Mouse (Mus musculus) limb, embryonic 13.5 days (tissue): ENCODE measurements around the gene Pde4dip. TPM values are rescaled to one million over a fixed set of nuclear protein-coding genes. Genes with fewer than 3 reads are reported as not detected.

Source experiments
- ATAC-seq: fragments of 200-750 bp; cut with Nextera tagmentation; 2 replicates; pipeline ENCODE4 v1.8.0; 2017; ENCODE audit warnings: low read depth, moderate number of reproducible peaks, moderate TSS enrichment; ENCODE audit not compliant: low FRiP score
- H3K27ac ChIP-seq: fragments of 300-500 bp; sonication (generic); 2 replicates; pipeline ENCODE4 v1.5.1; 2015; ENCODE audit warnings: inconsistent platforms, mild to moderate bottlenecking, moderate library complexity
- H3K27me3 ChIP-seq: fragments of 300-500 bp; sonication (generic); 2 replicates; pipeline ENCODE4 v1.6.1; 2015; ENCODE audit warnings: mild to moderate bottlenecking, inconsistent platforms
- H3K36me3 ChIP-seq: fragments of 300-500 bp; sonication (generic); 2 replicates; pipeline ENCODE4 v1.6.1; 2015; ENCODE audit warnings: inconsistent platforms, mild to moderate bottlenecking, moderate library complexity
- H3K4me1 ChIP-seq: fragments of 300-500 bp; sonication (generic); 2 replicates; pipeline ENCODE4 v1.6.1; 2015; ENCODE audit warnings: inconsistent platforms
- H3K4me2 ChIP-seq: fragments of 300-500 bp; sonication (generic); replicated peaks from 2 replicates; pipeline ENCODE4 v1.6.1; 2015; ENCODE audit warnings: inconsistent platforms, mild to moderate bottlenecking, moderate library complexity
- H3K4me3 ChIP-seq: fragments of 300-500 bp; sonication (generic); 2 replicates; pipeline ENCODE4 v1.5.1; 2015; ENCODE audit warnings: moderate library complexity, mild to moderate bottlenecking, inconsistent platforms
- H3K9ac ChIP-seq: fragments of 300-500 bp; sonication (generic); 2 replicates; pipeline ENCODE4 v1.6.1; 2015; ENCODE audit warnings: mild to moderate bottlenecking, inconsistent platforms
- H3K9me3 ChIP-seq: fragments of 300-500 bp; sonication (generic); 2 replicates; pipeline ENCODE4 v1.6.1; 2016; ENCODE audit warnings: inconsistent platforms
- WGBS: fragments of 180-500 bp; shearing (Covaris S2); methylation state at CpG from one replicate; pipeline ENCODE4 v1.1.7; 2015; 5-methylcytosine and 5-hydroxymethylcytosine counted together
- polyA plus RNA-seq: library from polyadenylated mRNA; unstranded; fragments of >200 nt; fragmentation: Nextera tagmentation; extraction: Ambion mirVana; gene quantifications from 2 replicates; pipeline ENCODE4 v1.2.1, GENCODE M21; 2015

Gene Pde4dip
- 31.8 and 36.6 TPM in 2 replicates for polyA plus RNA-seq

DNA sequence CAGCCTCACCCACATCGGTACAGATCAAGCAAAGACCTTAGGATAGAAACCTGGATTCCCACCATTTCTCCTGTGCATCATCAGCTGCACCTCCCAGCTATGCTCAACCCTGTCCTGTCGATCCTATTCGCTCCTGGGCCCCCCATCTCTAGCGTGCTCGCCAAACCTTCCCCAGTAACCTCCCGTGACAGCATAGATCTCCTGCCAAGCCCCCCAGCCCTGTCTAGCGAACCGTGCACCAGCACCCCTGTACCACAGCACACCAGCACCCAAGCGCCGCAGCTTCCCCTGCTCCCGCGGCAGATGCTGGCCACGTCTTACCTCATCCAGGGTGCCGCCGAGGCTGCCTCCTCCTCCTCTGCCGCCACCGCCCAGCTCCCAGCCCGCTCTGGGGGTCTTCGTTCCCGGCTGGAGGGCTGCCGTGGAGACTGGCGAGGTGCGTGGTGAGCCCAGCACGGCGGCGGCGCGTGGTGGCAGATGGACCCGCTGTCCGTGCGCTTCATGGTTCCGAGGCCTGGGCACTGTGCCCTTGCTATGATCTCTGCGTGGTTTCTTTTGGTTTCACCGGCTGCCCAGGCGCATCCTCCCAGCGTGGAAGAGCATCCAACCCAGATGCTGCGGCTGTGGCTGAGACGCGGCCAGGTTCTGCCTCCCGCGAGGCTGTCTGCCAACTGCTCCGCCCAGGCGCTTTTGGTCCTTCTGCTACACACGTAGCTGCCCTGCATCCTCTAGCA lies at the start of gene Pde4dip:
Gene Pde4dip (minus strand): TSS at position 540 of the 734 bp plus-strand sequence.
- peaks cover 6% of the 10 kb centered on the region for H3K4me1 ChIP-seq
- H3K27me3 ChIP-seq = peaks cover 48% of the 10 kb centered on the region
- peak within 1 kb of the TSS; percentile 95 for H3K4me2 ChIP-seq
- ATAC-seq = no peak
- peak within 1 kb of the TSS; percentile 50 for H3K4me3 ChIP-seq
- WGBS = 2% methylated on average over 44 of the region's 44 CpGs
- H3K36me3 ChIP-seq = no peaks in the 10 kb centered on the region
- H3K27ac ChIP-seq = no peak within 1 kb of the TSS
- no peaks in the 10 kb centered on the region for H3K9me3 ChIP-seq
- H3K9ac ChIP-seq = peak within 1 kb of the TSS; percentile 66

DNA sequence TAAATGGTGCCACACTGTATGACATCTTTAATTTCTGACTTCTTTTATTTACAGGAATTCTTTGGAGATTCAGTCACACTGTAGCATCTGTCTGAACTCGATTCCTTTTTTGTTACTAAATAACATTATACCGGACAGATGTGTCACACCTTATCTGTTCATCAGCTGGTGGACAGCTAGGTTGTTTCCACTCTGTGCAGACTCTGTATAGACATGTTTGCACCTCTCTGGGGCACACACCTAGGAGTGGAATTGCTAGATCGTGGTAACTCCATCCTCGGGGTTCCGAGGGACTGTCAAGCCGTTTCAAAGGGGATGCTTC lies 49.4 kb upstream of the Pde4dip start:
- H3K27ac ChIP-seq = no peak overlapping the region
- H3K9ac ChIP-seq = no peak overlapping the region
- H3K4me2 ChIP-seq = no peak overlapping the region
- peaks cover 62% of the 10 kb centered on the region for H3K4me1 ChIP-seq
- WGBS = 68% methylated on average over 6 of the region's 6 CpGs
- H3K9me3 ChIP-seq = no peaks in the 10 kb centered on the region
- no peaks in the 10 kb centered on the region for H3K36me3 ChIP-seq
- H3K27me3 ChIP-seq = no peaks in the 10 kb centered on the region
- no peak overlapping the region for H3K4me3 ChIP-seq
- ATAC-seq = no peak

DNA sequence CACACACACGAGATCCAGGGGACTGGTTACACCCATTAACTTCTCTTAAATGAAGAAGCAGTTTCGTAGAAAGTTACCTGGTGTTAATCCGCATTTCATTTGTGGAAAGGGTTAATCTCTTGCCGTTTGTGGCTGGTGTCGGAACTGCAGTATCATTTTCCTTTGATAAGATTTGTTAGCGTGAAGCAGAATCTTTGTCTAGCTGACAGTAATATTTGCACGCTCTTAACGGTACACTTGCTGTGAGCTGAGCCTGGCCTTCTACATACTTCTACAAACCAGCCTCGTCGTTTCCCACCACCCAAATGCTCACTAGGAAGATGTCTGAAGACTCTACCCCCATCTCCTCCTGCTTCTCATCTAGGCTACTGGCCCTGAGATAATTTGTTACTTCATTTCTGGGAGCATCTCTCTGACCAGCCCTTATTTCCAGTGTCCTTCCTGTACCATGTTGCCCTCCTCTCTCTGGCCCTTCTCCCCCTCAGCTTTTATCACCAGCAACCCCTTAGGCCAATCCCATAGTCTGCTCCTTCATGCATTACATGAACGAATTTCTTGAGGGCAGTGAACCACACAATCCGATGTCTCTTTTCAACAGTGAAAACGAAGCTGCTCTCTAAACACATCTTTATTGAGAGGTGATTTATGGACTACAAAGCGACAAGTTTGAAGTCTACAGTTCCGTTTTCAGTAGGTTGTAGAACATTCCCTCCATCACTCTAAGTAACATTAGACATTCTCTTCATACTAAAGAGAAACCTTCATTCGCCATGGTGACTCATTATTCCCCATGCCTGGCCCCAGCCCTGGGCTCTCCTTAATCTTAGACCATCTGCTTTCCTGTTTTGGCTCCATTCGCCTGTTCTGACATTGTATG lies 48.8 kb upstream of the Pde4dip start:
- Histone ChIP-seq H3K27ac (no peak overlapping the region), H3K27me3 (no peaks in the 10 kb centered on the region), H3K4me2 (no peak overlapping the region), H3K9me3 (no peaks in the 10 kb centered on the region), H3K9ac (no peak overlapping the region), H3K4me3 (no peak overlapping the region), H3K4me1 (peaks cover 62% of the 10 kb centered on the region), H3K36me3 (no peaks in the 10 kb centered on the region)
- no peak for ATAC-seq
- WGBS = 62% methylated on average over 17 of the region's 17 CpGs

DNA sequence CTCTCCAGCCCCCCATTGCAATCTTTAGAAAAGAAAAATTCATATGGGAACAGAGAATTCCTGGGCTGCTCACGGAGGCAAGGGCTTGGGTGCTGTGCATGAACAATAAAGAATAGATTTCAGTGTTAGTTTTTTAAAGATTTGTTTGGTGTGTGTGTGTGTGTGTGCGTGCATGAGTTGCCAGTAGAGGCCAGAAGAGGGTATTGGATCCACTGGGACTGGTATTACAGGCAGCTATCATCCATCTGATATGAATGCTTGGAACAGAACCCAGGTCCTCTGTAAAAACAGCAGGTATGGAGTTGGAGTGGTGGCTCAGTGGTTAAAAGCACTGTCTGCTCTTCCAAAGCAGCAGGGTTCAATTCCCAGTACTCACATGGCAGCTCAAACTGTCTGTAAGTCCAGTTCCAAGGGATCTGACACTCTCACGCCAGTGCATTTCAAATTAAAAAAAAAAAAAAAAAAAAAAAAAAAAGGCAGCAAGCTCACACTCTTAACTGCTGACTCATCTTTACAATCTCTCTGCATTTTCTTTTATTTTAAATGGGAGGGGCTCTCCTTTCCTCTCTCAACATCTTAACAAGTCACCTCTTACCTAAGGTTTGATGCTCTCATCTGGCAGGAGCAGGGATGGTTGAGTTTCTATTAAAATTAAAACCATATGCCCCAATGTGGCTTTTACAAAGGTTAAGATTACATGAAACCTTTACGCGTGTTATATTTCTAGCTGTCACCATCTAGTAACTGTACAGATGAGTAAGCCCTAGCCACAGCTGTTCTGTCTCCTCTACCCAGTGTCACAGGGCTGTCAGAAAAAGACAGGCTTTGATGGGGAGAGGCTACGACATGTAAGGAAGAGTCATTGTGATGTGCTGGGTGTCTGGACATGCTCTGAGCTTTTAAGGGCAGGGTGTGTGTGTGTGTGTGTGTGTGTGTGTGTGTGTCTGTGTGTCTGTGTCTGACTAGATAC lies 46.1 kb upstream of the Pde4dip start:
- Histone ChIP-seq H3K4me2 (no peak overlapping the region), H3K9me3 (no peaks in the 10 kb centered on the region), H3K27ac (no peak overlapping the region), H3K36me3 (no peaks in the 10 kb centered on the region), H3K27me3 (peaks cover 5% of the 10 kb centered on the region; the same call in 1 of the 2 replicates), H3K4me1 (peaks cover 62% of the 10 kb centered on the region), H3K4me3 (no peak overlapping the region), H3K9ac (no peak overlapping the region)
- 67% methylated on average over 6 of the region's 6 CpGs for WGBS
- no peak for ATAC-seq

DNA sequence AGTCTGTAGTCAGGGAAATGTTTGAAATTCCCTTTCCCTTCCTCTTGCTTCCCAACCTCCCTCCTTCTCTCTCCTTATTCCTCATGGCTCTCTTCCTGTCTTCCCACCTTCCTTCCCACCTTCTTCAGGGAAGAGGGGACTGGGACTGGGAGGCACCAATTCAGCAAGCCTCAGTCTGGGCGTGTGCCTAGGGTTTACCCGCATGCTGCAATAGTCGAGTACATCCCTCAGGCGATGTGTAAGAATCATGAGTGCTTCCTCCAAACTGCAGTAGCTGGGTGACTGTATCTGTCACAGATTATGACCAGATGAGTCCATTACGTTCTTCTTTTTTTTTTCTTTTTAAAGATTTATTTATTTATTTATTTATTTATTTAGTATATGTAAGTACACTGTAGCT lies 45.3 kb upstream of the Pde4dip start:
- no peak overlapping the region for H3K4me3 ChIP-seq
- WGBS = 75% methylated on average over 5 of the region's 5 CpGs
- H3K9me3 ChIP-seq = no peaks in the 10 kb centered on the region
- peaks cover 5% of the 10 kb centered on the region; the same call in 1 of the 2 replicates for H3K27me3 ChIP-seq
- no peak overlapping the region for H3K4me2 ChIP-seq
- no peak overlapping the region for H3K27ac ChIP-seq
- H3K36me3 ChIP-seq = no peaks in the 10 kb centered on the region
- no peak overlapping the region for H3K9ac ChIP-seq
- peaks cover 56% of the 10 kb centered on the region for H3K4me1 ChIP-seq
- ATAC-seq = no peak

DNA sequence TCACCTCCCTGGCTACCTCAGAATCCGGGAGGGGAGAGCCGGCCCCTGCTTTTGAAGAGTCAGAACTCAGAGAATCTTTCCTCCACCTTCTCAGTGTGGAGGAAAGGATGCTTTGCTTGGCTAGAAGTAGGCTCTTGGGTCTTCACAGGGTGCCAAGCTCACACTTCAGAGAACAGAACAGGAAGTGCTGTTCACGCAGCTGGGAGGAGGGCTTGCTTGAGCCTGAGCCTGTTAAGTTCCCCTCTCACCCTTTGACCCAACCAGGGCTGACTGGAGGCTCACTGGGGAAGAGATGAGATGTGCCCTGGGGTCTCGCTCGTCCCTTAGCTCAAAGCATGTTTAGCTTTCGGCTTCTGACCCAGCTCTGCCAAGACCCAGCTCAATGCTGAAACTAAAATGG lies 44.7 kb upstream of the Pde4dip start:
- H3K4me3 ChIP-seq = no peak overlapping the region
- H3K36me3 ChIP-seq = no peaks in the 10 kb centered on the region
- peaks cover 5% of the 10 kb centered on the region; the same call in 1 of the 2 replicates for H3K27me3 ChIP-seq
- H3K4me2 ChIP-seq = peak overlapping the region; percentile 57
- H3K9me3 ChIP-seq = no peaks in the 10 kb centered on the region
- ATAC-seq = no peak
- no peak overlapping the region for H3K27ac ChIP-seq
- 32% methylated on average over 6 of the region's 6 CpGs for WGBS
- no peak overlapping the region for H3K9ac ChIP-seq
- peaks cover 53% of the 10 kb centered on the region for H3K4me1 ChIP-seq

DNA sequence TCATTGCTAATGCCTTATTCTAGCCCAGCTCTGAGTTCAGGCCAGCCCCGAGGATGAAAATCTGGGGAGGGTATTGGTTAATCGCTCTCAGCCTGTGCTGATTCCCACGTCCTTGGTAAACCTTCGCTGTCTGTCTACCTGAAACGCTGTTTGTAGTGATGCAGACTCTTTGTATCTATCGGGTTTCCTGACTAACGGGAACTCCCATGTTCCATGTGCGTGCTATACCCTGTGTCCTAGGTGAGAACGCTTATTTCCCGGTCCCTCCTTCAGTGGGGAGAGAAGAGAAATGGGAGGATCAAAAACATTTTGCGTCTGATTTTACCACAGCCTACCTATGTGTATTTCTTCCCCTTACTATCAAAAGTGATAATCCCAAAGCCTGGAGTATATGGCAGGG lies 44.3 kb upstream of the Pde4dip start:
- no peak for ATAC-seq
- WGBS = 30% methylated on average over 11 of the region's 11 CpGs

DNA sequence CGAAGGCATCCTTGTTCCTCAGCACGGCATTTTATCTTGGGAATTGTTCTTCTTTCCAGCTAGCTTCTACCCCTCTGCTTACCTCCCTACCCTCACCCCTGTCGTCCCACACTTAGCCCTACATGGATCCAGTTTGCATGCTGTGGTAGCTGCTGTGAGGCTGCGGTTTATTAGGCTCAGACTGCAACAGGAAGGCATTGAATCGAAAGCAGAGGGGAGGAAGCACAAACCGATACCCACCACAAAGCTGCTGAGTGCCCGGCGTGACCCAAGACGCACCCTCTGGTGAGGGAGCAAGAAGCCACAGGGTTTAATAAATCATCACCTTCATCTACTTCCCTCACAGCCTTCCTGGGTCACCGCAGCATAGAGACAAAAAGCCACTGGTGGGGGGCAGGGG lies 43.6 kb upstream of the Pde4dip start:
- peaks cover 5% of the 10 kb centered on the region; the same call in 1 of the 2 replicates for H3K27me3 ChIP-seq
- peak overlapping the region; percentile 51 for H3K9ac ChIP-seq
- H3K9me3 ChIP-seq = no peaks in the 10 kb centered on the region
- peak overlapping the region; percentile 57 for H3K4me2 ChIP-seq
- H3K4me1 ChIP-seq = peaks cover 47% of the 10 kb centered on the region
- WGBS = 9% methylated on average over 10 of the region's 10 CpGs
- peak overlapping the region; percentile 22; the same call in 1 of the 2 replicates for H3K27ac ChIP-seq
- no peaks in the 10 kb centered on the region for H3K36me3 ChIP-seq
- ATAC-seq = no peak
- no peak overlapping the region; the same call in 1 of the 2 replicates for H3K4me3 ChIP-seq

More for the DNA sequence above, 44.3 kb upstream of the Pde4dip start:
- Histone ChIP-seq H3K4me1 (peaks cover 53% of the 10 kb centered on the region), H3K4me3 (no peak overlapping the region), H3K36me3 (no peaks in the 10 kb centered on the region), H3K9me3 (no peaks in the 10 kb centered on the region), H3K9ac (no peak overlapping the region; the same call in 1 of the 2 replicates), H3K27me3 (peaks cover 5% of the 10 kb centered on the region; the same call in 1 of the 2 replicates), H3K27ac (no peak overlapping the region), H3K4me2 (peak overlapping the region; percentile 57)

DNA sequence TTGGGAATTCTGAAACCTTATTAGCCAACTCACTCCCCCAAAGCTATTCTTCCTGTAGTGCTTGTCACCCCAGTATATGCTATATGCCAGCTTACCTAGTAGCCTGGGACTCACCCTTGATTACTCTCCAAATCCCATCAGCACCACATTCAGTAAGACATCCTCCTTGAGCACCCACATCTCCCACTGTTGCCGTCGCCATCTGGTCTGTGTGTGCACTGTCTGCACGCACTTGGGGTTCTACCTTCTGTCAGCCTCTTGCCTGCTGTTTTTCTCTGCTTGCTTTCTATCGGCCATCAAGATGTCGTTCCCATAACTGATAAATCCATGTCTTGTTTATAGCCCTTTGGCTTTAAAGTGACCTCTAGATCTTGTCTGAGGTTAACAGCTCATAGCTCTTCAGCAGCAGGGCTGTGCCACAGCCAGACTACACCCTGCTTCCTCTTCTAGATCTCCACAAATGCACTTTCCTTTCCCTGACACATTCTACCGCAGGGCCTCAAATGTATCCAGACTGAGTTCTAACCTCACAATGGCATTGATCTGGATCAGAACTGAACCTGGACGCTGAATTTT lies 42.9 kb upstream of the Pde4dip start:
- 56% methylated on average over 7 of the region's 7 CpGs for WGBS
- Histone ChIP-seq H3K4me3 (no peak overlapping the region), H3K36me3 (no peaks in the 10 kb centered on the region), H3K4me2 (0 out of 2 replicates have a peak overlapping the region, but pooled peaks have one; percentile 19), H3K9me3 (no peaks in the 10 kb centered on the region), H3K9ac (no peak overlapping the region), H3K4me1 (peaks cover 47% of the 10 kb centered on the region), H3K27ac (no peak overlapping the region), H3K27me3 (peaks cover 5% of the 10 kb centered on the region; the same call in 1 of the 2 replicates)
- ATAC-seq = no peak

DNA sequence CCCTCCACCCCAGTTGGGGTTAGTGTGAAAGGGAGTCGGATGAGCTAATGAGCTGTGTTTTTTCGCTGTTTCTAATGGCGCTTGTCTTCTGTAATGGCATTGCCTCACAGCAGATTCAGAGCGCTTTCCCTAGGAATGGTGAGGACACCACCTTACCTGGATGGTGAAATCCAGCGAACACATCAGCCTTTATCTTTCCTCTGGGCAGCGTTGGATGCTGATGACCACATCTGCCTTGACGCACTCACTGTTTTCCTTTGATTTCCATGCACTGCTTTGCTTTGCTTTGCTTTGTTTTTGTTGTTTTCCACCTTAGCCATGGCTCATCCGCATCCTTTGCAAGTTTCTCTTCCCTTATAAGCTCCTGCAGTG lies 42.3 kb upstream of the Pde4dip start:
- Histone ChIP-seq H3K27ac (0 out of 2 replicates have a peak overlapping the region, but pooled peaks have one; percentile 15), H3K9me3 (no peaks in the 10 kb centered on the region), H3K4me1 (peaks cover 47% of the 10 kb centered on the region), H3K4me2 (no peak overlapping the region), H3K4me3 (no peak overlapping the region), H3K9ac (no peak overlapping the region), H3K27me3 (peaks cover 5% of the 10 kb centered on the region; the same call in 1 of the 2 replicates), H3K36me3 (no peaks in the 10 kb centered on the region)
- ATAC-seq = no peak
- 78% methylated on average over 8 of the region's 8 CpGs for WGBS

DNA sequence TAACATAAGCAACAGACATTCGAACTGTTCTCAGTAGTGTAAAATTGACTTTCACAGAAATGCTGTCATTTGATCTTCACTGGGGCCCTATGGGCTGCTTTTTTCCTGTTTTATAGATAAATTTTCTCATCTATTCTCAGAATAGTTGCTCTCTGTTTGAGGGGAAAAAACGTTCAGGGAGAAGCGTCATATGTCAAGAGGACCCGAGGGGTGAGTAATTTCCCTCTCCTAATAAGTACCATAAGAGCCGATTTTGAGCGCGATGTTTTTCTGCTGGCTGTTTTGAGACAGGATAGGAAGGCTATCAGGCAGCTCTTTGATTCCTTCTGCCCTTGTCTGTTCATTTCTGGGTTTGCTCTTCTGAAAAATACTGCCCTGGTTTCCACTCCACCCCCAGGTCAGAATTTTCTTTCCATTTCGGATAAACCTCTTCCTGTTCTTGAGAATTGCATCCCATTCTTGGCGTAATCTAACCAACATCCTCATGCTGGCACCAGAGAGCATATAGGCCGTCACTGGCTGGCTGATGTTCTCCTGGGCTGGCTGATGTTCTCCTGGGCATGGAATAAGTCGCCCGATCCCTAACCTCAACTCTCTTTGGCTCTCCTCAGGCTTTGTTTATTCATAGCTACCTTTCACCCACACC lies 41.8 kb upstream of the Pde4dip start:
- WGBS = 33% methylated on average over 12 of the region's 12 CpGs
- Histone ChIP-seq H3K36me3 (no peaks in the 10 kb centered on the region), H3K27me3 (peaks cover 5% of the 10 kb centered on the region; the same call in 1 of the 2 replicates), H3K9ac (no peak overlapping the region), H3K4me2 (0 out of 2 replicates have a peak overlapping the region, but pooled peaks have one; percentile 14), H3K4me3 (no peak overlapping the region), H3K9me3 (no peaks in the 10 kb centered on the region), H3K27ac (0 out of 2 replicates have a peak overlapping the region, but pooled peaks have one; percentile 15), H3K4me1 (peaks cover 47% of the 10 kb centered on the region)
- ATAC-seq = no peak
